Mouse (Mus musculus) urinary bladder, postnatal 36 days (tissue): ENCODE measurements around the gene 1110008L16Rik.
"Not testable (repeated sequence)": the region's sequence is repeated elsewhere in the genome, so short reads cannot be mapped to it uniquely, and the experiment has no call there.

Source experiments
- DNase-seq, 2 experiments: peaks; one replicate each; pipeline ENCODE4 v3.0.0; 2022; ENCODE audit warnings: low spot score in 2 of 2, mixed read lengths in 1 of 2

1110008L16Rik gene

DNA sequence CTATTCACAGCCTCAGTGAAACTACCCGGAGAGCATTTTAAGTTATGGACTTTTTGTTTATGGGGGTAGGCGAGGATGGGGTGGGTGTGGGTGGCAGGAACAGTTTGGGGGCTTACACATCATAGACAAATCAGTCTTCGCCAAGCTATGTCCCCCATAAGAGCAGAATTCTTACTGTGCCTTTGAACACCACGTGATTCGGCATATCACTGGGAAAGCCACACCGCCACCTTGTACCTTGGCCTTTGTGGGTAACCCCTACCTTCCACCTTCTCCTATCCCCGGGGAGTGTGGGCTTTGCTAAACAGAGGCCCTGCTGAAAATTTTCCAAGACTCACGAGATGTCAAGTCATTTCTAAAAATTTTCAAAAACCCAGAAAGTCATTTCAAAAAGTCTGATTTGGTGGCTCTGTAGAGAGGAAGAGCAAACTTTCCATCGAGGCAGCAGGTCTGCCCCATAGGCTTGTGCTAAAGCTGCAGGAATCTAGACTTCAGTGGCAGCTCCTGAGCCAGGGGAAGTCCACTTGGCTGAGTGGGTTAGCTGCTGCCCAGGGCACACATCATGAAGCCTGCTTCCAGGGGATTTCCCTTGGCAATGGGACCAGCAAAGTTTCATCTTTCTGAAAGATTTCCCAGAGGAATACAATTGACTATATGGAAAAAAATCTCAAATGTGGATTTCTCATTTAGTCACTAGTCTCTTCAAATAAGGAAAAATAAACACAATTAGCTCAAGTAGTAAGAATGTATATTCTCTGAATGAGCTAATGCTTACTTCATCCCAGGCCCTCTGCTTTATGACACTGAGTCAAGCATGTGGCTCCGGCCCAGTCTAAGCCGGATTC is 93.6 kb downstream of the 1110008L16Rik start:
- DNase-seq = no peak

- DNase-seq = not testable (repeated sequence)
These were observed 96.2 kb downstream of the 1110008L16Rik start for GRCm38 (mm10) chr12:55395601-55396000.

GRCm38 (mm10) chr12:55396536-55396935 is 97.2 kb downstream of the 1110008L16Rik start:
- no peak for DNase-seq

DNA sequence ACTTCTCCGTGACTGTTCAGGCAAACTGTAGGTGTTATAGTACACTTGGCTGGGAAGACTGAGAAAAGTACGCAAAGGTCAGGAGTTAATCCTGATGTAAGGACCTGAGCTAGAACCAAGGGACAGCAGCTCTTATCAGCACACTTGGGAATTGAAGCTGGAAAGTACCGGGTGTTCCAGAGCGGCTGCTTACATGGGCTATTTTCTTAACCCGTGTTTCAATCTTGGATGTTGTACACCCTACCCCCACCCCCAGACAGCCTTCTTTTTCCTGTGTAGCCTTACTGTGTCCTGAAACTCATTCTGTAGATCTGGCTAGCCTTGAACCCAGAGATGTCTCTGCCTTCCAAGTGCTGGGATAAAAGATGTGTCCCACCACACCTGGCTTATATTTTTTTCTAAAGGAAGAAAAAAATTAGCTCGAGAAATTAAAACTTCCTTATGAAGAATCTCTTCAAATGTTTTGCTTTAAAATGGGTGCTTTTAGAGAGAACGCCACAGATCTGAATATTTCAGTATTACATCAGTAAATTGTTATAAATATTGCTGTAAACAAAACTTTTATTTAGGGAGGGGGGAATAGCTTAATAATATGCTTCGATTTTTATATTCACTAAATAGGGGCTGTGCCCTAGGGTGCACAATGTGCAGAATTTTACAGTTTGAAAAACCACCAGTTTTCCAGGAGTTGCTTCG is 98.3 kb downstream of the 1110008L16Rik start:
- no peak for DNase-seq

DNA sequence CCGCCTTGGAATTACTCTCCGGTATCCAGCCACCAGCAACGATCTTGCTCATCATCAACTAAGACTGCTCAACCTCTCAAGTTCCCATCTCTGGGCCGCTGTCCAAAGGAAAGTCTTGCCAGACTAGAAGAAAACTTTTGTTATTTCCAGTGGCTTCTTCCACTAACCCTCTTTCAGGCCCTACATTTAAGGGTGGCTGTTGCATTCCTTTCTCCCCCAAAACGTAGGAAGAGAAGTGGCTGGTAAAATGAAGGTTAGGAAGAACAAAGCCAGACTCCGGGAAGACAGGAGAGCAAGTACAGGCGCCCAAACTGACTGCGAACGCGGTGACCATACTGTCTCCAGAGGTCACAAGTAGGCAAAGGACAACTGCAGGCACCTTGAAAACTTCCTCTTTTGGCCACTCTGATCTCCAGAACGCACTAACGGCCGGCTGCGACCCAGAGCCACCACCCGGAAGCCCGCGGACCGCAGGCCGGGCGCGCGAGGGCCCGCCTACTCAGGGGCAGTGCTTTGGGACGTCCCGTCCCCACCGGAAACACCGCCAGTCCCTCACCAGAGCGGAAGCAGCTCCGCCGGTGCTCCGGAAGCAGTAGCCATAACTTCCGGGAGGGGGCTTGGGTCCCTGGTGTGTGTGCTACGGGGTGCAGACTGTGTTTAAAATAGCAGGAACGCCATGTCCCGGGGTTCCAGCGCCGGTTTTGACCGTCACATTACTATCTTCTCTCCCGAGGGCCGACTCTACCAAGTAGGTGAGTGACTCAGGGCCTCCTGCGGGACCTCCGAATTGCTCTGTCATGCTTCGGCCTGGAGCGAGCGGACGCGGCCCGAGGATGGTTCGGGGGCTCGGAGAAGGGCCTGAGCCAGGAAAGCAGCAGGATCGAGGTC is 99.1 kb downstream of the 1110008L16Rik start:
- DNase-seq = peak; percentile 84 to 90

GRCm38 (mm10) chr12:55399128-55399677 is 99.8 kb downstream of the 1110008L16Rik start:
- DNase-seq = no peak

- peak in 1 of 2 experiments; percentile 30 for DNase-seq
These were observed 108.5 kb downstream of the 1110008L16Rik start for GRCm38 (mm10) chr12:55407888-55408287.

- no peak for DNase-seq
These were observed 115.9 kb downstream of the 1110008L16Rik start for GRCm38 (mm10) chr12:55415255-55415654.

GRCm38 (mm10) chr12:55415762-55416161 is 116.4 kb downstream of the 1110008L16Rik start:
- DNase-seq = no peak

DNA sequence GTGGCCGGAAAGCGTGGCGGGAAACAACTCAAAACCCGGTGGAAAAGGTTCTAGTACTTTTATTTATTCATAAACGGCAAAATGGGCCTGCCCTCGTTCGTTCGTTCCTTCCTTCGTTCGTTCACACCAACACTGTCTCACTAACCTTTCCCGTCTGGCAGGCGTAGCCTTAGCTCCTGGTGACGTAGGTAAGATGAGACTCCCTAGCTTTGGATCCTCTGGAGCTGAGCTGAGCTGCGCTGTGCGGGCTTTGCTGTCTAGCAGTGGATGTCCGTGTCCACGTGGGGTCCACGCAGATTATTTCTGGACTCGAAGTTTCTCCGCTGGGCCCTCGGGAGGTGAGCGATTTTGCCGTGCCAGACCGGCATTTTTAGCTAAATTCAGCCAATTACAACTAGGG is 120.8 kb downstream of the 1110008L16Rik start:
- no peak for DNase-seq

DNA sequence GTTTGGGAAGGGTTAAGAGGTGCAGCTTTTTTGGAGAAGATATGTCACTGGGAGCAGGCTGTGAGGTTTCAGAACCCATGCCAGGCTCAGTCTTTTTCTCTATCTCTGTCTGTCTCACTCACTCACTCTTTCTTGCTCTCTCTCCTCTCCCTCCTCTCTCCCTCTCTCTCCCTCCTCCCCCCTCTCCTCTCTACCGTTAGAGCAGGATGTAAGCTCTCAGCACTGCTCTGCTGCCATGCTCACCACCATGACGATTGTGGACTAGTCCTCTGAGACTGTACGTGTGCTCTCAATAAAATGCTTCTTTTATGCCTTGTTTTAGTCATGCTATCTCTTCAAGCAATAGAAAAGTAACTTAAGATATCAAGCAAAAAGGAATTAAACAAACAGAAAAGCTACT is 122.7 kb downstream of the 1110008L16Rik start:
- no peak for DNase-seq

- DNase-seq = no peak
These were observed 126.9 kb downstream of the 1110008L16Rik start for GRCm38 (mm10) chr12:55426300-55426699.

GRCm38 (mm10) chr12:55429201-55429600 is 129.8 kb downstream of the 1110008L16Rik start:
- DNase-seq = no peak

- no peak for DNase-seq
These were observed 130.6 kb downstream of the 1110008L16Rik start for GRCm38 (mm10) chr12:55429956-55430355.
